Mouse (Mus musculus) kidney, adult 2 months (tissue): ENCODE measurements at regions not wholly inside any gene's neighbourhood (a gene's known extent, or its start where the extent isn't known, plus 50 kb on each side); places are given as distances from the start of the nearest gene placed in this dataset.
"Not testable (repeated sequence)": the region's sequence is repeated elsewhere in the genome, so short reads cannot be mapped to it uniquely, and the experiment has no call there.

Source experiments
- DNase-seq: peaks from one replicate; pipeline ENCODE4 v3.0.0; 2021
- H3K27ac ChIP-seq: fragments of 200-500 bp; 2 replicates; pipeline ENCODE4 v1.5.1; 2012; ENCODE audit warnings: low read depth, low read length, control low read depth, inconsistent platforms; ENCODE audit not compliant: insufficient read depth
- H3K27me3 ChIP-seq: fragments of 200-500 bp; replicated peaks from 2 replicates; pipeline ENCODE4 v1.6.1; 2012; ENCODE audit warnings: mild to moderate bottlenecking, moderate library complexity, low read length, inconsistent platforms; ENCODE audit not compliant: control insufficient read depth, insufficient read depth
- H3K36me3 ChIP-seq: fragments of 200-500 bp; 2 replicates; pipeline ENCODE4 v1.6.1; 2012; ENCODE audit warnings: mild to moderate bottlenecking, moderate library complexity, low read length, inconsistent platforms; ENCODE audit not compliant: control insufficient read depth, insufficient read depth
- H3K4me1 ChIP-seq: fragments of 200-500 bp; 2 replicates; pipeline ENCODE4 v1.6.1; 2011; ENCODE audit warnings: low read length; ENCODE audit not compliant: control insufficient read depth, insufficient read depth
- H3K4me3 ChIP-seq: fragments of 200-500 bp; 2 replicates; pipeline ENCODE4 v1.5.1; 2011; ENCODE audit warnings: mild to moderate bottlenecking, low read depth, low read length, control low read depth; ENCODE audit not compliant: insufficient read depth
- CTCF ChIP-seq: fragments of 200-500 bp; conservative IDR thresholded peaks from 2 replicates; pipeline ENCODE4 v1.5.1; 2011; ENCODE audit warnings: low read depth, mild to moderate bottlenecking, control low read depth, low read length, moderate library complexity, mixed read lengths; ENCODE audit not compliant: insufficient read depth, insufficient read length
- POLR2A ChIP-seq: fragments of 200-500 bp; IDR thresholded peaks from one replicate; pipeline ENCODE4 v1.6.1; 2011; ENCODE audit warnings: low read depth, low read length, control low read depth
- WGBS: fragments of 180-500 bp; shearing (Covaris S2); methylation state at CpG from one replicate; pipeline ENCODE4 v1.1.7; 2018; 5-methylcytosine and 5-hydroxymethylcytosine counted together

DNA sequence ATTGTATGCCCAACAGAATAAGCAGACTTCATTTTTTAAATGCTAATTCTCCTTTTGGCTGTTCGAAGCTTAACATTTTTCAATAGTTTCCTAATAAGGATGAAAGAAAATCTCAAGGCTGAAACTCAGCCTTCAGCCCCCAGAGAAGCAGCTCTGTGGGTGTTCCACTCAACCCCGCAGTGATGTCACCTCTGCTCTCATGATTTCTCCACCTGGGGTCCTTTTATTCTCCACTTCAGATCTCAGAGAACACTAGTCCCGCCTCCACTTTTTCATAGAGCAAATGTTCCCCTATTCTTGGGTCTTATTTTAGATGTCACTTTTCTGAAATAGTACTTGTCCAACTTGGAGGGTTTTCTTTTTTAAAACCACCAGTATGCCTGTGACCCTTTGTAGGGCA is 567.3 kb downstream of the Cntn3 start:
- Histone ChIP-seq H3K4me3 (no peak overlapping the region), H3K4me1 (no peaks in the 10 kb centered on the region), H3K36me3 (no peaks in the 10 kb centered on the region), H3K27me3 (no peaks in the 10 kb centered on the region), H3K27ac (no peak overlapping the region)
- DNase-seq: no peak
- no peak for TF ChIP-seq POLR2A
- TF ChIP-seq CTCF: no peak
- WGBS: 78% methylated on average over 3 of the region's 3 CpGs

DNA sequence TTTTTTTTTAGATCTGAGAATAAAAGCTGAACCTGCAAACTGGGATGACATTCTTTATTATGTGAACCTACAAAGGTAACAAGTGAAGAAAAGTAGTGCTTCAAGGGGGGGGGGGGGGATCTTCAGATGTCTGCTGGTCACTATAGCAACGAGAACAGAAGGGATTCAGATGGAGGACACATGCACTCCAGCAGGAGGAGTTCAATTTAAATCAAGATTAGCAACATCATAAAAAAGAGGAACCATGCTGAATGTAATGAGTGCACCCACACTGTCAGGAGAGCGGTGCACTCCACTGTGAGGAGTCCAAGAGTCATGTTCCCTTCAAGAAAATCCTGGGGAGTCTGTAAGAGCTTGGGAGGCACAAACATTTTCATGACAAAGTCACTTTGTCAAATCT is 574.7 kb downstream of the Cntn3 start:
- 70% methylated on average over 2 of the region's 2 CpGs for WGBS
- Histone ChIP-seq H3K4me1 (no peaks in the 10 kb centered on the region), H3K27me3 (no peaks in the 10 kb centered on the region), H3K4me3 (no peak overlapping the region), H3K36me3 (no peaks in the 10 kb centered on the region), H3K27ac (no peak overlapping the region)
- DNase-seq: no peak
- no peak for TF ChIP-seq POLR2A
- no peak for TF ChIP-seq CTCF

DNA sequence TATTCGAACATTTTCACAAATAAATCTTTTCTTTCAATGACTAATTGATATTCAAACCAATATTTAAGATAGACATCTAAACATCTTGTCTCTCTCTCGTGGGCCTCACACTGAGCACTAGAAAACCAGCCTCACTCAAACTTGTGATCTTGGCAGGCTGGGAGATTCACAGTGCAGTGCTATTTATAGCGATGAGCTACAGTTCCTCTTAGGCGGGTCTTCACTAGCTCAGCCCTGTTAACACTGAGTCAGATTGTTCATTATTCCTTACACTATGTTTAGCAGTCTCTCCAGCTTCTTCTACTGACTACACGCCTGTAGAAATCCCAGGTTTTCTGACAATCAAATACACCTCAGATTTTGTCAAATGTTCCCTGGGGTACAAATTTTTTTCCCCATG is 575.3 kb downstream of the Cntn3 start:
- H3K4me1 ChIP-seq: no peaks in the 10 kb centered on the region
- WGBS: 67% methylated on average over 5 of the region's 5 CpGs
- no peak for DNase-seq
- H3K36me3 ChIP-seq: no peaks in the 10 kb centered on the region
- TF ChIP-seq CTCF (no peak), POLR2A (no peak)
- H3K27me3 ChIP-seq: no peaks in the 10 kb centered on the region
- no peak overlapping the region for H3K4me3 ChIP-seq
- no peak overlapping the region for H3K27ac ChIP-seq

DNA sequence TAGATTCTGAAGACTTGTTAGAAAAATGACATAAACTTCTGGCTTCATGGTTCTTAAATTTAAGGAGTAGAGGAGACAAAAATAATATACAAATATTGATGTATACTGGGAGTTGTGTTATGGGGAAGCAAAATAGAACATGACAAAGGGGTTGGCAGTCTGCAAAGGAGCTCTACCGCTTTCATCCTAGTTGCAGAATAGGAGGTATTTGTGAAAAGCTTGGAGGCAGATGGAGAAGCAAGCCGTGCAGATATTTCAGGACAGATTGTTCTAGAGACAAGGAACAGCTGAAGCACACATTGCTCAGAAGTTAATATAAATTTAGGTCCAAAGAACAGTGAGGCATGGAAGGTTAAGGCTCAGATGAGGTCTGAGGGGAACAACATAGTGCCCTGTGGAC is 580.1 kb downstream of the Cntn3 start:
- H3K27me3 ChIP-seq: no peaks in the 10 kb centered on the region
- H3K4me1 ChIP-seq: no peaks in the 10 kb centered on the region
- no peaks in the 10 kb centered on the region for H3K36me3 ChIP-seq
- H3K4me3 ChIP-seq: no peak overlapping the region
- WGBS: 82% methylated on average over 2 of the region's 2 CpGs
- DNase-seq: no peak
- no peak overlapping the region for H3K27ac ChIP-seq
- no peak for TF ChIP-seq CTCF
- TF ChIP-seq POLR2A: no peak

- no peaks in the 10 kb centered on the region for H3K36me3 ChIP-seq
- 71% methylated on average over 1 of the region's 1 CpGs for WGBS
- TF ChIP-seq CTCF: no peak
- TF ChIP-seq POLR2A: no peak
- H3K4me3 ChIP-seq: no peak overlapping the region
- no peak for DNase-seq
- no peak overlapping the region for H3K27ac ChIP-seq
- H3K4me1 ChIP-seq: no peaks in the 10 kb centered on the region
- H3K27me3 ChIP-seq: no peaks in the 10 kb centered on the region
These were observed 591.2 kb downstream of the Cntn3 start for GRCm38 (mm10) chr6:101981656-101982055.

GRCm38 (mm10) chr6:101979213-101979612 is 593.7 kb downstream of the Cntn3 start:
- no peaks in the 10 kb centered on the region for H3K27me3 ChIP-seq
- no peaks in the 10 kb centered on the region for H3K36me3 ChIP-seq
- no peak overlapping the region for H3K27ac ChIP-seq
- DNase-seq: no peak
- WGBS: 68% methylated on average over 2 of the region's 2 CpGs
- no peak overlapping the region for H3K4me3 ChIP-seq
- no peaks in the 10 kb centered on the region for H3K4me1 ChIP-seq
- TF ChIP-seq CTCF: no peak
- TF ChIP-seq POLR2A: no peak

DNA sequence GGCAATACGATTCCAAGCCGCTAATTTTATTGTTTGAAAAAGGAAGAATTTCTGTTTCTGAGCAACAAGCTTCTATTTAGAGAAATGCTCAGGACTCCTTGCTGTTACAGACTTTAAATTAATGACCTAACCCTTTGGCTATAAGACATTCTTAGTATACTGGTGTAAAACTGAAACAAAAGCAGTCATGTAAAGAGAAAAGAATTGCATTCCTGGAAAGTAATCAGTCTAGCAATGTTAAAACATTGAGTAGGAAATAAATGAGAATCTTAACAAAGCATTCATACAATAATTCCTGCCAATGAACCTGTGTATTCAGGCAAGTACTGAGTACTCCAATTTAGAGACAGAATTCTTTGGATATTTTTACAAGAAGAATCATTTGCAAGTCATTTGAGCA is 587.2 kb upstream of the Pdzrn3 start:
- no peak for TF ChIP-seq CTCF
- TF ChIP-seq POLR2A: no peak
- Histone ChIP-seq H3K36me3 (no peaks in the 10 kb centered on the region), H3K27ac (no peak overlapping the region), H3K4me3 (no peak overlapping the region), H3K4me1 (no peaks in the 10 kb centered on the region), H3K27me3 (no peaks in the 10 kb centered on the region)
- DNase-seq: no peak
- 68% methylated on average over 2 of the region's 2 CpGs for WGBS

GRCm38 (mm10) chr6:101961476-101961875 is 583.8 kb upstream of the Pdzrn3 start:
- not testable (repeated sequence) for H3K27ac ChIP-seq, H3K27me3 ChIP-seq, H3K4me3 ChIP-seq, H3K4me1 ChIP-seq, H3K36me3 ChIP-seq
- WGBS: 79% methylated on average over 3 of the region's 3 CpGs
- DNase-seq: peak; percentile 60
